Mouse (Mus musculus) erythroid progenitor cell, adult 5-6 weeks (primary cell): ENCODE measurements around the gene Osbpl3. TPM values are rescaled to one million over a fixed set of nuclear protein-coding genes. Genes with fewer than 3 reads are reported as not detected.

Experiments used
- ATAC-seq: replicated peaks from 2 replicates; pipeline ENCODE4 v1.8.0; 2016; ENCODE audit warnings: moderate number of reproducible peaks, mild to moderate bottlenecking, moderate TSS enrichment, inconsistent platforms; ENCODE audit not compliant: poor library complexity, low FRiP score, severe bottlenecking
- total RNA-seq, 2 experiments: library from RNA; stranded (forward) in 1 of 2; stranded (reverse) in 1 of 2; fragments of 150-400 nt in 1 of 2; fragments of 186-747, 209-891 nt in 1 of 2; gene quantifications; 2 replicates each; pipeline versions ENCODE4 v1.2.3 to v1.2.4; 2015 to 2017; ENCODE audit warnings: low replicate concordance in 2 of 2

Gene Osbpl3
- total RNA-seq, 2 experiments from 2014 or later, result 0.42 to 0.83 TPM

- ATAC-seq, result no peak
Observed at GRCm38 (mm10) chr6:50413381-50413780, 42.6 kb downstream of the Osbpl3 start.

GRCm38 (mm10) chr6:50412174-50412573 is 43.8 kb downstream of the Osbpl3 start:
- no peak for ATAC-seq

GRCm38 (mm10) chr6:50404698-50405097 is 51.3 kb downstream of the Osbpl3 start:
- ATAC-seq, result no peak

GRCm38 (mm10) chr6:50403524-50403923 is 52.5 kb downstream of the Osbpl3 start:
- ATAC-seq, result no peak

GRCm38 (mm10) chr6:50402872-50403271 is 53.1 kb downstream of the Osbpl3 start:
- no peak for ATAC-seq

- ATAC-seq, result no peak
Observed at GRCm38 (mm10) chr6:50400234-50400633, 55.8 kb downstream of the Osbpl3 start.

- ATAC-seq, result no peak
Observed at GRCm38 (mm10) chr6:50399427-50400195, 56.4 kb downstream of the Osbpl3 start.

GRCm38 (mm10) chr6:50398324-50398723 is 57.7 kb downstream of the Osbpl3 start:
- ATAC-seq, result no peak

GRCm38 (mm10) chr6:50397116-50397515 is 58.9 kb downstream of the Osbpl3 start:
- ATAC-seq, result no peak

GRCm38 (mm10) chr6:50395641-50396312 is 60.2 kb downstream of the Osbpl3 start:
- ATAC-seq, result no peak

GRCm38 (mm10) chr6:50394432-50394831 is 61.6 kb downstream of the Osbpl3 start:
- ATAC-seq, result no peak

GRCm38 (mm10) chr6:50393960-50394359 is 62.0 kb downstream of the Osbpl3 start:
- no peak for ATAC-seq

- ATAC-seq, result no peak
Observed at GRCm38 (mm10) chr6:50391951-50392350, 64.0 kb downstream of the Osbpl3 start.

- ATAC-seq, result no peak
Observed at GRCm38 (mm10) chr6:50390313-50390712, 65.7 kb downstream of the Osbpl3 start.

- ATAC-seq, result no peak
Observed at GRCm38 (mm10) chr6:50387629-50388028, 68.4 kb downstream of the Osbpl3 start.

- ATAC-seq, result no peak
Observed at GRCm38 (mm10) chr6:50386497-50386896, 69.5 kb downstream of the Osbpl3 start.

GRCm38 (mm10) chr6:50385451-50386013 is 70.5 kb downstream of the Osbpl3 start:
- no peak for ATAC-seq

GRCm38 (mm10) chr6:50382711-50383110 is 73.3 kb downstream of the Osbpl3 start:
- no peak for ATAC-seq

- ATAC-seq, result no peak
Observed at GRCm38 (mm10) chr6:50382196-50382595, 73.8 kb downstream of the Osbpl3 start.

- no peak; the same call in 1 of the 2 replicates for ATAC-seq
Observed at GRCm38 (mm10) chr6:50381504-50382091, 74.4 kb downstream of the Osbpl3 start.

GRCm38 (mm10) chr6:50379740-50380139 is 76.3 kb downstream of the Osbpl3 start:
- ATAC-seq, result no peak
